17 mouse cellular contexts compared by ENCODE assay signal in the genomic region with DNA sequence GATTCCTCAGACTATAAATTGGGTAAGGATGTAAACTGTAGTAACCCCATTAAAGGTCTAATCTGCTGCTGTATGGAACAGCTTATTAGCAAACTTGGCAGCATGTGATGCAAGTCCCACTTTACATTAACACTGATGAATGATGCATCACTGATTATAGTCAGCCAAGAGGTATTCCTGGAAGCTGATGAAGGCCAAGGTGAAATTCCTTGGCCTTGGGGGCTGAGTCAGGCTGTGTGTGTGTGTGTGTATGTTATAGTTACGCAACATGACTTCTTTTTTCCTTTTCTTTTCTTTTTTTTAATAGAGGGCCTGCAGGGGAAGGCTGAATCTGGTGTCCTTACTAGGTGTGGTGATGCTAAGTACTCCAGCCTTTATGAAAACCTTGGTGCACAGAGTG. TPM values are rescaled to one million over a fixed set of nuclear protein-coding genes. Genes with fewer than 3 reads are reported as not detected.
DNase-seq lines count a peak whose midpoint lies in the region; TF ChIP-seq lines count a peak whose summit lies in the region.
"Had no signal": no experiment of that assay in that cellular context is flagged by ENCODE, and none has a peak within 500 bp of the region (broad histone marks: within the 10 kb centered on the region; RNA-seq: fewer than 3 reads in every experiment).

No protein-coding gene starts in this region.

- no peak for TF ChIP-seq CTCF in layer of hippocampus, adult 2 months (conservative IDR thresholded peaks at IDR 0.05)

- no peak overlapping the region for H3K4me3 ChIP-seq in layer of hippocampus, adult 2 months
- H3K4me3 ChIP-seq: embryonic facial prominence, embryonic 12.5 days; embryonic facial prominence, embryonic 15.5 days; heart, adult 2 months; hindbrain, embryonic 12.5 days; hindbrain, embryonic 15.5 days had no signal

- no peak overlapping the region for H3K27ac ChIP-seq in layer of hippocampus, adult 2 months
- H3K27ac ChIP-seq: embryonic facial prominence, embryonic 12.5 days; embryonic facial prominence, embryonic 15.5 days; heart, adult 2 months; hindbrain, embryonic 12.5 days; hindbrain, embryonic 15.5 days had no signal

- DNase-seq in 3T3-L1 (ENCODE audit: low read depth, low spot score): peak; percentile 60
- peak; percentile 84 for DNase-seq in NIH3T3 (ENCODE audit: low read depth)
- peak; percentile 26 for DNase-seq in adrenal gland, postnatal 10 days
- peak; percentile 41 to 48 for DNase-seq in adrenal gland, postnatal 36 days
- no peak for DNase-seq in layer of hippocampus, adult 2 months (ENCODE audit: low spot score in 2 of 2)
- no peak for DNase-seq in cerebellum, adult 18-20 months
- DNase-seq: cerebellum, adult 2 months; cerebellum, adult 9-11 months; cerebellum, postnatal 25 days; forebrain, postnatal 0 days; gastrocnemius, postnatal 25 days; heart, adult 2 months; kidney, adult 2 months had no signal

RNA-seq across cellular contexts. Expression of gene Alms1, which starts 23.2 kb away (rescaled TPM):
- 1 to 10 TPM; 4.4 to 9.4 TPM for total RNA-seq in adrenal gland, postnatal 10 days (2021)
- 10 to 100 TPM; 10.1 to 12.0 TPM for total RNA-seq in adrenal gland, postnatal 36 days (2021)
- 1 to 10 TPM; 6.5 to 8.2 TPM for total RNA-seq in layer of hippocampus, adult 2 months (2021)

Comparison
In these comparisons a context has a peak if more than half of its experiments do, and no peak if none do; other contexts are left out.
1. DNase-seq: peak in 3T3-L1 (single experiment), NIH3T3 (single experiment), adrenal gland, postnatal 10 days (single experiment) and adrenal gland, postnatal 36 days (2 of 2); none in layer of hippocampus, adult 2 months (0 of 2) and cerebellum, adult 18-20 months (0 of 2).